Mouse (Mus musculus): ENCODE measurements around the gene Iqcf1. TPM values are rescaled to one million over a fixed set of nuclear protein-coding genes. Genes with fewer than 3 reads are reported as not detected.
"Not testable (repeated sequence)": the region's sequence is repeated elsewhere in the genome, so short reads cannot be mapped to it uniquely, and the experiment has no call there.

Gene Iqcf1
- polyA plus RNA-seq, 1 experiment from 2014 or later = not detected

DNA sequence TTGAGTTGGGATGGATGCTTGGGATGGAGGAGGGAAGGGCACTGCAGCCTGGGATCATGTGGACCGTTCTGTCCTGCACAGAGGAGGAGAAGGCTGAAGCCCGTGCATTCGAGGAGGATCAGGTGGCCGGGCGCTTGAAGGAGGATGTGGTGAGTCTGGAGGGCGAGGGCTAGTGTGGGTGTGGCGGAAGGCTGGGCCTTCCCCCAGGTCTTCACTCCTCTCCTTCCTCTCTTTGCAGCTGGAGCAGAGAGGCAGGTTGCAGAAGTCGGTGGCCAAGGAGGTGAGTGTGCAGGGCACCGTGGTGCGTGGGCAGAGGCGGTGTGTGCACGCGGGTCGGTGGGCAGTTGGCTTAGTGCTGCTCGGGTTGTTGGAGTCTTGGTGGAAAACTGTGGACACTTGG, 18.7 kb upstream of the Iqcf1 start:
- no peak overlapping the region for H3K4me2 ChIP-seq (replicated peaks; ENCODE audit: low read depth)
- no peak overlapping the region for H3K27ac ChIP-seq (replicated peaks)
- ATAC-seq (ENCODE audit: low FRiP score, low TSS enrichment) (no peak), DNase-seq (ENCODE audit: low spot score) (no peak)
- no peaks in the 10 kb centered on the region for H3K9me3 ChIP-seq (ENCODE audit: control insufficient read depth, low read length)
- no peaks in the 10 kb centered on the region for H3K27me3 ChIP-seq (ENCODE audit: control insufficient read depth, insufficient read depth, low read length)
- H3K4me3 ChIP-seq (ENCODE audit: low read depth, low read length) = no peak overlapping the region
- no peak overlapping the region for H3K9ac ChIP-seq (ENCODE audit: low read length)
- TF ChIP-seq EP300 (optimal IDR thresholded peaks at IDR 0.05) = no peak
- TF ChIP-seq CTCF (IDR thresholded peaks at IDR 0.05; ENCODE audit: low read depth) = no peak
- peaks cover 11% of the 10 kb centered on the region; the same call in 1 of the 2 replicates for H3K36me3 ChIP-seq (ENCODE audit: control insufficient read depth, insufficient read depth, low read length)
- 93% methylated on average over 15 of the region's 15 CpGs for WGBS
- no peaks in the 10 kb centered on the region; the same call in 1 of the 2 replicates for H3K4me1 ChIP-seq (replicated peaks; ENCODE audit: control insufficient read depth, insufficient read depth)

- ATAC-seq (ENCODE audit: low FRiP score, low TSS enrichment) = no peak
- Histone ChIP-seq H3K27ac (replicated peaks) (no peak overlapping the region), H3K27me3 (ENCODE audit: control insufficient read depth, insufficient read depth, low read length) (no peaks in the 10 kb centered on the region), H3K36me3 (ENCODE audit: control insufficient read depth, insufficient read depth, low read length) (peaks cover 11% of the 10 kb centered on the region; the same call in 1 of the 2 replicates), H3K4me1 (replicated peaks; ENCODE audit: control insufficient read depth, insufficient read depth) (no peaks in the 10 kb centered on the region; the same call in 1 of the 2 replicates), H3K4me3 (ENCODE audit: low read depth, low read length) (no peak overlapping the region), H3K9ac (ENCODE audit: low read length) (no peak overlapping the region), H3K9me3 (ENCODE audit: control insufficient read depth, low read length) (no peaks in the 10 kb centered on the region), H3K4me2 (replicated peaks; ENCODE audit: low read depth) (no peak overlapping the region)
- WGBS = 94% methylated on average over 13 of the region's 13 CpGs
- no peak for DNase-seq (ENCODE audit: low spot score)
- no peak for TF ChIP-seq EP300 (optimal IDR thresholded peaks at IDR 0.05)
- TF ChIP-seq CTCF (IDR thresholded peaks at IDR 0.05; ENCODE audit: low read depth) = no peak
These were observed 18.1 kb upstream of the Iqcf1 start for GRCm38 (mm10) chr9:106481676-106482075.

DNA sequence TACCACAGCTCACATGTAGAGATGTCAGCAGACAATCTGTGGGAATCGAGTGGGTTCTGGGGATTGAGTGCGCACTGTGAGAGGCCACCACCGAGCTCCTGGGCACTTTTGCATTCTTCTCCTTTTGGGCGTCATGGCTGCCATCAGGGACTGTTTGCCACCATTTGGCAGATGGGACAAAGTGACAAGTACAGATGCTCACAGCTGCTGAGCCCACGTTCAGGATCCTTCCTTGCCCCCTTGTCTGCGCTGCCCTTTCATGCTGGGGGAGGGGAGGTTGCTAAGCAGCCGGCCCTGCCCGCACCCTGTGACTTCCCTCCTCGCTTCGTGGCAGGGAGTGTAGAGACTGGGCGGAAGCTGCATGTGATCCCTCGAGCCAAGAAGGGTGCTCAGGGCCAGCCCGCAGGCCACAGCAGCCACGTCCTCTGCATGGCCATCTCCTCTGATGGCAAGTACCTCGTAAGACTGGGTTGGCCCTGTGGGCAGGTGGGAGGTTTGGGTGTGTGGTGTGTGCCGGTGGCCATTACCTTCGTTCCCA, 17.1 kb upstream of the Iqcf1 start:
- no peak for DNase-seq (ENCODE audit: low spot score)
- Histone ChIP-seq H3K9ac (ENCODE audit: low read length) (no peak overlapping the region), H3K4me3 (ENCODE audit: low read depth, low read length) (no peak overlapping the region), H3K9me3 (ENCODE audit: control insufficient read depth, low read length) (no peaks in the 10 kb centered on the region), H3K27me3 (ENCODE audit: control insufficient read depth, insufficient read depth, low read length) (no peaks in the 10 kb centered on the region), H3K27ac (replicated peaks) (no peak overlapping the region), H3K36me3 (ENCODE audit: control insufficient read depth, insufficient read depth, low read length) (peaks cover 11% of the 10 kb centered on the region; the same call in 1 of the 2 replicates), H3K4me2 (replicated peaks; ENCODE audit: low read depth) (no peak overlapping the region), H3K4me1 (replicated peaks; ENCODE audit: control insufficient read depth, insufficient read depth) (no peaks in the 10 kb centered on the region; the same call in 1 of the 2 replicates)
- TF ChIP-seq CTCF (IDR thresholded peaks at IDR 0.05; ENCODE audit: low read depth) = no peak
- TF ChIP-seq EP300 (optimal IDR thresholded peaks at IDR 0.05) = no peak
- WGBS = 87% methylated on average over 17 of the region's 17 CpGs
- ATAC-seq (ENCODE audit: low FRiP score, low TSS enrichment) = no peak

DNA sequence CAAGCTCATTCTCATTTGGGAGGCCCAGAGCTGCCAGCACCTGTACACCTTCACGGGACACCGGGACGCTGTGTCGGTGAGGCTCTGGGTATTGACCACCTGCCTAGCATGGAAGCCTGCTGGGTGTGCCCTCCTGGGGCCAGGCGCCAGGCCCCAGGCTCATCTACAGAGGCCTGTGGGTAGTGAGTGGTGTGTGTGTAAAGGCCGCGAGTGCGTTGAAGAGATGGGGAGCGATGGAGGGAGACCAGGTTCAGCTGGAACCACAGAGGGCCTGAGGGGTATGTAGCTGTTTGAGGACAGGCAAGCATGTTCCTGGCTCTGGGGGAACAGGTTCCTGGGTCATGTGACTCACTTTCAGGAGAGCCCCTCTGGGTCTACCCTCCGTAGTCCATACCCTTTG, 16.6 kb upstream of the Iqcf1 start:
- no peak for TF ChIP-seq CTCF (IDR thresholded peaks at IDR 0.05; ENCODE audit: low read depth)
- TF ChIP-seq EP300 (optimal IDR thresholded peaks at IDR 0.05) = no peak
- no peak overlapping the region for H3K4me2 ChIP-seq (replicated peaks; ENCODE audit: low read depth)
- DNase-seq (ENCODE audit: low spot score) (no peak), ATAC-seq (ENCODE audit: low FRiP score, low TSS enrichment) (0 out of 2 replicates have a peak, but pooled peaks have one; percentile 11)
- no peak overlapping the region for H3K9ac ChIP-seq (ENCODE audit: low read length)
- WGBS = 98% methylated on average over 10 of the region's 10 CpGs
- no peaks in the 10 kb centered on the region for H3K4me1 ChIP-seq (replicated peaks; ENCODE audit: control insufficient read depth, insufficient read depth)
- H3K36me3 ChIP-seq (ENCODE audit: control insufficient read depth, insufficient read depth, low read length) = peaks cover 11% of the 10 kb centered on the region; the same call in 1 of the 2 replicates
- no peaks in the 10 kb centered on the region for H3K9me3 ChIP-seq (ENCODE audit: control insufficient read depth, low read length)
- no peak overlapping the region for H3K4me3 ChIP-seq (ENCODE audit: low read depth, low read length)
- H3K27ac ChIP-seq (replicated peaks) = no peak overlapping the region
- no peaks in the 10 kb centered on the region for H3K27me3 ChIP-seq (ENCODE audit: control insufficient read depth, insufficient read depth, low read length)

GRCm38 (mm10) chr9:106483606-106484005, 16.2 kb upstream of the Iqcf1 start:
- H3K27me3 ChIP-seq (ENCODE audit: control insufficient read depth, insufficient read depth, low read length) = no peaks in the 10 kb centered on the region
- no peak overlapping the region for H3K4me2 ChIP-seq (replicated peaks; ENCODE audit: low read depth)
- ATAC-seq (ENCODE audit: low FRiP score, low TSS enrichment) = no peak
- 89% methylated on average over 17 of the region's 17 CpGs for WGBS
- peaks cover 11% of the 10 kb centered on the region; the same call in 1 of the 2 replicates for H3K36me3 ChIP-seq (ENCODE audit: control insufficient read depth, insufficient read depth, low read length)
- no peaks in the 10 kb centered on the region for H3K9me3 ChIP-seq (ENCODE audit: control insufficient read depth, low read length)
- H3K4me1 ChIP-seq (replicated peaks; ENCODE audit: control insufficient read depth, insufficient read depth) = no peaks in the 10 kb centered on the region
- DNase-seq (ENCODE audit: low spot score) = no peak
- H3K27ac ChIP-seq (replicated peaks) = no peak overlapping the region
- no peak overlapping the region for H3K4me3 ChIP-seq (ENCODE audit: low read depth, low read length)
- TF ChIP-seq CTCF (IDR thresholded peaks at IDR 0.05; ENCODE audit: low read depth) (no peak), EP300 (optimal IDR thresholded peaks at IDR 0.05) (no peak)
- no peak overlapping the region for H3K9ac ChIP-seq (ENCODE audit: low read length)

- Histone ChIP-seq H3K4me2 (replicated peaks; ENCODE audit: low read depth) (no peak overlapping the region), H3K27ac (replicated peaks) (no peak overlapping the region), H3K4me1 (replicated peaks; ENCODE audit: control insufficient read depth, insufficient read depth) (no peaks in the 10 kb centered on the region), H3K36me3 (ENCODE audit: control insufficient read depth, insufficient read depth, low read length) (peaks cover 11% of the 10 kb centered on the region; the same call in 1 of the 2 replicates), H3K9me3 (ENCODE audit: control insufficient read depth, low read length) (no peaks in the 10 kb centered on the region), H3K4me3 (ENCODE audit: low read depth, low read length) (no peak overlapping the region), H3K9ac (ENCODE audit: low read length) (no peak overlapping the region), H3K27me3 (ENCODE audit: control insufficient read depth, insufficient read depth, low read length) (no peaks in the 10 kb centered on the region)
- no peak for ATAC-seq (ENCODE audit: low FRiP score, low TSS enrichment)
- no peak for DNase-seq (ENCODE audit: low spot score)
- 83% methylated on average over 10 of the region's 10 CpGs for WGBS
- TF ChIP-seq EP300 (optimal IDR thresholded peaks at IDR 0.05) (no peak), CTCF (IDR thresholded peaks at IDR 0.05; ENCODE audit: low read depth) (no peak)
These were observed 14.7 kb upstream of the Iqcf1 start for GRCm38 (mm10) chr9:106485076-106485475.

DNA sequence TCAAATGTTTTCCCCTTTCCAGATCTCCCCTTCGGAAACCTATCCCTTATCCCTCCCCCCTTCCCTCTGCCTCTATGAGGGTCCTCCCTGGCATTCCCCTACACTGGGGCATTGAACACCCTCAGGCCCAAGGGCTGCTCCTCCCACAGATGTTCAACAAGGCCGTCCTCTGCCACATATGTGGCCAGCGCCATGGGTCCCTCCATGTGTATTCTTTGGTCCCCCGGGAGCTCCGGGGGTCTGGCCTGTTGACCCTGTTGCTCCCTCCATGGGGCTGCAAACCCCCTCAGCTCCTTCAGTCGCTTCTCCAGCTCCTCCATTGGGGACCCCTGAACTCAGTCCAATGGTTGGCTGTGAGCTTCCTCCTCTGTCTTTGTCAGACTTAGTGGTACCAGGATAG, 12.2 kb upstream of the Iqcf1 start:
- not testable (repeated sequence) for H3K27me3 ChIP-seq (ENCODE audit: control insufficient read depth, insufficient read depth, low read length); H3K36me3 ChIP-seq (ENCODE audit: control insufficient read depth, insufficient read depth, low read length); H3K4me2 ChIP-seq (replicated peaks; ENCODE audit: low read depth); ATAC-seq (ENCODE audit: low FRiP score, low TSS enrichment); H3K9ac ChIP-seq (ENCODE audit: low read length); H3K27ac ChIP-seq (replicated peaks); H3K4me3 ChIP-seq (ENCODE audit: low read depth, low read length); DNase-seq (ENCODE audit: low spot score); H3K9me3 ChIP-seq (ENCODE audit: control insufficient read depth, low read length); H3K4me1 ChIP-seq (replicated peaks; ENCODE audit: control insufficient read depth, insufficient read depth)
- WGBS = 80% methylated on average over 6 of the region's 6 CpGs
